Mouse (Mus musculus): ENCODE data around the gene Ppil6. TPM values are rescaled to one million over a fixed set of nuclear protein-coding genes. Genes with fewer than 3 reads are reported as not detected.

Ppil6 gene
- polyA plus RNA-seq, 1 experiment = 0.47 TPM

DNA sequence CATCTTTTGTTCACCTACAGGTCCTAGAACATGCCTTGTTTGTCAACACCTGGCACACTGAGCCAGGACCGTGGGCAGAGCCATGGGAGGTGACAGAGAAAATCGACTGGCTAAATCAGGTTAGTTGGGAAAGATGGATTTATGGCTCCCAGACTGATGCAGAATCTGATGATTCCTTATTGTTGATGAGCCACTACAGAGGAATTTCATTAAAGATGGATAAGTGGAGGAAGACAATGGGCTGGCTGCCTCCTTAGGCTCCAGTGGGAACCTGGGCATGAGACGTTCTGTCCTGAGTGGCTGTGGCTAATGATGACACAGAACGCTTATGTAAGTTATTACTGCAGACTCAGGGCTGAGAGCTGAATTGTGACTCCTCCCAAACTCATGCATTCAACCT is 63.5 kb downstream of the Ppil6 start:
- 45% methylated on average over 4 of the region's 4 CpGs for WGBS
- no peak for DNase-seq (ENCODE audit: low read depth, low spot score)

GRCm38 (mm10) chr10:41555081-41555480 is 64.8 kb downstream of the Ppil6 start:
- 84% methylated on average over 3 of the region's 3 CpGs for WGBS
- no peak for DNase-seq (ENCODE audit: low read depth, low spot score)

GRCm38 (mm10) chr10:41558401-41558800 is 68.2 kb downstream of the Ppil6 start:
- 85% methylated on average over 1 of the region's 1 CpGs for WGBS
- DNase-seq (ENCODE audit: low read depth, low spot score) = no peak

- 75% methylated on average over 10 of the region's 10 CpGs for WGBS
- no peak for DNase-seq (ENCODE audit: low read depth, low spot score)
Observed at GRCm38 (mm10) chr10:41561701-41562395, 71.6 kb downstream of the Ppil6 start.

Other genes with a start within 250 kb of the Ppil6 start
- 8.4 and 11.0 TPM in 2 replicates for gene Fig4, start 187.2 kb upstream of the Ppil6 start, polyA plus RNA-seq (2012; rRNA removed)
- gene Ak9, start 186.5 kb upstream of the Ppil6 start, polyA plus RNA-seq (2012; rRNA removed) = not detected in 2 replicates
- 10.6 and 16.9 TPM in 2 replicates for gene Zbtb24, start 40.1 kb upstream of the Ppil6 start, polyA plus RNA-seq (2012; rRNA removed)
- 48.8 and 137 TPM in 2 replicates for gene Mical1, start 14.1 kb upstream of the Ppil6 start, polyA plus RNA-seq (2012; rRNA removed)
- gene Smpd2, start 70 bp upstream of the Ppil6 start, polyA plus RNA-seq (2012; rRNA removed) = 106 and 123 TPM in 2 replicates
- 115 and 143 TPM in 2 replicates for gene Cd164, start 29.0 kb downstream of the Ppil6 start, polyA plus RNA-seq (2012; rRNA removed)
- 0.86 and 0.88 TPM in 2 replicates for gene Ccdc162, start 226.2 kb downstream of the Ppil6 start, polyA plus RNA-seq (2012; rRNA removed)